Comparison of ENCODE assay signal across 8 mouse cellular contexts in the genomic region with DNA sequence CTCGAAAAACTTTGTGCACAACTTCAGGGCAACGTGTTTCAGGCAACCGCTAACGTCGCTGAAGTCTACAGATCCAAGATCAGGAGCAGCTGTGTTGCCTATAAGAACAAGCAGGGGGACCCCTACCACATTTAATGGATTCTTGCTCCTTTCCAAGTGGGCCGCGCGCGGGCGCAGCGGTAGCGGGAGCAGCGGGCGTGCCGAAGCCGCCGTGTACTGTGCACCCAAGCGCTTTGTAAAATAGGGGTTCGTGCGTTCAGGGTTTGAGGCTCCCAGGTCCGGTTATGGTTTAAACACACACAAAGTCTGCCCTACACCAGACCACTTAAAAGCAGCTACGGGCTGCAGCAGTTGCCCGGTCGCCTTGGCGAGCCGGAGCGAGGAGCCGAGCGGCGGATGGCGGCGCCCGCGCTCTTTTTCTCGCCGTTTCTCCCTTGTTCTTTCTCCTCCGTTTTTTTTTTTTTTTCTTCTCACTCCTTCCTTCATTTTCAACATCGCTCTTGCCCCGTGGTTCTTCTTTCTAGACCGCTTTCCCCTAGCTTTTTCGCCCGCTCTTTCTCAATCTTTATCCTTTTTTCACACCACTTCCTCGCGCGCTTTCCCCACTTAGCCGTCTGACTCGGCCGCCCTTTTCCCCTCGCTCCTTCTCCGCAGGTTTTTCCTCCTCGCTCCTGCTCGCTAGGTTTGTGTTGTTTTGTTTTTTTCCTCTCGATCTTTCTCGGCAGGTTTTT. TPM values are rescaled to one million over a fixed set of nuclear protein-coding genes. Genes with fewer than 3 reads are reported as not detected.
A peak's percentile ranks its signal among the peaks of the same experiment; 100 is the strongest.
DNase-seq lines count a peak whose midpoint lies in the region; ATAC-seq lines count a peak whose summit lies in the region.

No protein-coding gene starts in this region.

- H3K27me3 ChIP-seq in heart, embryonic 11.5 days (ENCODE audit: control insufficient read depth, insufficient read depth, low read length), result peaks cover 24% of the 10 kb centered on the region
- peaks cover 28% of the 10 kb centered on the region for H3K27me3 ChIP-seq in heart, embryonic 14.5 days (ENCODE audit: control insufficient read depth, insufficient read depth, low read length)
- peaks cover 81% of the 10 kb centered on the region for H3K27me3 ChIP-seq in liver, embryonic 12.5 days (replicated peaks)
- peaks cover 19% of the 10 kb centered on the region for H3K27me3 ChIP-seq in neural tube, embryonic 15.5 days (replicated peaks)

- H3K4me3 ChIP-seq in heart, embryonic 11.5 days (ENCODE audit: low read depth, low read length), result peak overlapping the region; percentile 48
- peak overlapping the region; percentile 53 for H3K4me3 ChIP-seq in brown adipose tissue, adult 24 weeks (ENCODE audit: insufficient read depth, low read depth, low read length)
- H3K4me3 ChIP-seq in heart, embryonic 14.5 days (ENCODE audit: control insufficient read depth in 1 of 2, insufficient read depth in 1 of 2, low read depth in 1 of 2, low read length in 2 of 2), result peak overlapping the region; percentile 41 to 45
- H3K4me3 ChIP-seq in liver, embryonic 12.5 days, result peak overlapping the region; percentile 45
- H3K4me3 ChIP-seq in neural tube, embryonic 15.5 days (replicated peaks), result peak overlapping the region; percentile 45

- H3K4me2 ChIP-seq in heart, embryonic 11.5 days, result peak overlapping the region; percentile 78
- peak overlapping the region; percentile 85 for H3K4me2 ChIP-seq in heart, embryonic 14.5 days (ENCODE audit: low read length)
- peak overlapping the region; percentile 68 for H3K4me2 ChIP-seq in liver, embryonic 12.5 days
- H3K4me2 ChIP-seq in neural tube, embryonic 15.5 days, result peak overlapping the region; percentile 84

- no peaks in the 10 kb centered on the region for H3K4me1 ChIP-seq in heart, embryonic 11.5 days (ENCODE audit: control insufficient read depth, insufficient read depth, low read length)
- no peaks in the 10 kb centered on the region for H3K4me1 ChIP-seq in brown adipose tissue, adult 24 weeks (ENCODE audit: control insufficient read depth, insufficient read depth, insufficient read length, low read length)
- peaks cover 5 to 6% of the 10 kb centered on the region in 2 experiments; a peak in 3 of 4 replicates for H3K4me1 ChIP-seq in heart, embryonic 14.5 days (ENCODE audit: control insufficient read depth in 2 of 2, insufficient read depth in 2 of 2, low read length in 2 of 2)
- H3K4me1 ChIP-seq in liver, embryonic 12.5 days, result peaks cover 35% of the 10 kb centered on the region
- H3K4me1 ChIP-seq in neural tube, embryonic 15.5 days, result peaks cover 18% of the 10 kb centered on the region

- H3K9ac ChIP-seq in heart, embryonic 11.5 days (ENCODE audit: low read depth, low read length), result 0 out of 2 replicates have a peak overlapping the region, but pooled peaks have one; percentile 31
- peak overlapping the region; percentile 18; the same call in 1 of the 2 replicates for H3K9ac ChIP-seq in heart, embryonic 14.5 days (ENCODE audit: low read length)
- H3K9ac ChIP-seq in liver, embryonic 12.5 days, result peak overlapping the region; percentile 44; the same call in 1 of the 2 replicates
- H3K9ac ChIP-seq in neural tube, embryonic 15.5 days (replicated peaks), result peak overlapping the region; percentile 48

- peaks cover 3% of the 10 kb centered on the region for H3K9me3 ChIP-seq in heart, embryonic 11.5 days (replicated peaks; ENCODE audit: control insufficient read depth, low read length)
- peaks cover 4% of the 10 kb centered on the region for H3K9me3 ChIP-seq in heart, embryonic 14.5 days (ENCODE audit: control insufficient read depth, low read length)
- H3K9me3 ChIP-seq in liver, embryonic 12.5 days (replicated peaks), result no peaks in the 10 kb centered on the region
- no peaks in the 10 kb centered on the region for H3K9me3 ChIP-seq in neural tube, embryonic 15.5 days (replicated peaks)

- WGBS in heart, embryonic 11.5 days (ENCODE audit: insufficient replicate concordance), result under 1% methylated on average over 54 of the region's 54 CpGs
- WGBS in heart, embryonic 14.5 days, result 2% methylated on average over 54 of the region's 54 CpGs
- 3% methylated on average over 54 of the region's 54 CpGs for WGBS in liver, embryonic 12.5 days (ENCODE audit: insufficient replicate concordance)
- WGBS in neural tube, embryonic 15.5 days, result under 1% methylated on average over 54 of the region's 54 CpGs

- H3K27ac ChIP-seq in heart, embryonic 11.5 days (ENCODE audit: low read depth, low read length), result no peak overlapping the region
- no peak overlapping the region for H3K27ac ChIP-seq in brown adipose tissue, adult 24 weeks (replicated peaks; ENCODE audit: low read depth, low read length)
- no peak overlapping the region for H3K27ac ChIP-seq in heart, embryonic 14.5 days (replicated peaks in 1 of 2; ENCODE audit: control insufficient read depth in 1 of 2, insufficient read depth in 1 of 2, low read depth in 2 of 2, low read length in 2 of 2)
- H3K27ac ChIP-seq in liver, embryonic 12.5 days, result no peak overlapping the region
- H3K27ac ChIP-seq in neural tube, embryonic 15.5 days (replicated peaks), result peak overlapping the region; percentile 70

- no peak for DNase-seq in heart, adult 9 months (ENCODE audit: low spot score in 2 of 2)
- DNase-seq in CD4-positive helper T cell, adult 2 months (ENCODE audit: low read depth, low spot score), result peak; percentile 47
- no peak for DNase-seq in MN1 (ENCODE audit: low spot score)

- ATAC-seq in heart, embryonic 11.5 days (replicated peaks; ENCODE audit: insufficient number of reproducible peaks, low FRiP score, low TSS enrichment), result no peak
- no peak for ATAC-seq in heart, embryonic 14.5 days (ENCODE audit: insufficient number of reproducible peaks, insufficient read depth, low FRiP score, low read depth)
- no peak for ATAC-seq in liver, embryonic 12.5 days
- ATAC-seq in neural tube, embryonic 15.5 days (ENCODE audit: low FRiP score), result peak; percentile 88

- 0 out of 2 replicates have a peak, but pooled peaks cover 2% of the 10 kb centered on the region for H3K36me3 ChIP-seq in heart, embryonic 11.5 days (ENCODE audit: control insufficient read depth, insufficient read depth, low read length)
- peaks cover 15% of the 10 kb centered on the region; the same call in 1 of the 2 replicates for H3K36me3 ChIP-seq in heart, embryonic 14.5 days (ENCODE audit: control insufficient read depth, insufficient read depth, low read length)
- no peaks in the 10 kb centered on the region for H3K36me3 ChIP-seq in liver, embryonic 12.5 days
- H3K36me3 ChIP-seq in neural tube, embryonic 15.5 days, result no peaks in the 10 kb centered on the region

RNA-seq across cellular contexts. Expression of a gene that starts 7.4 kb away (rescaled TPM):
- not detected in 2 replicates for polyA plus RNA-seq in heart, embryonic 11.5 days (2014; fragmentation: Nextera tagmentation; extraction: Ambion mirVana)
- polyA plus RNA-seq in brown adipose tissue, adult 24 weeks (2012; ENCODE audit: insufficient read depth, insufficient read length, missing spikeins), result not detected in 2 replicates
- not detected in 2 replicates for polyA plus RNA-seq in heart, embryonic 14.5 days (2014; fragmentation: Nextera tagmentation; extraction: Ambion mirVana)
- not detected in 2 replicates for polyA plus RNA-seq in liver, embryonic 12.5 days (2016; fragmentation: Nextera tagmentation; extraction: Ambion mirVana)
- not detected in 2 replicates for polyA plus RNA-seq in neural tube, embryonic 15.5 days (2015; fragmentation: Nextera tagmentation; extraction: Ambion mirVana)
